In genomic region chr6:12059971-12060370, GRCm38 (mm10) we compare ENCODE assay signal across 23 mouse cellular contexts.
DNase-seq lines count a peak whose midpoint lies in the region; ATAC-seq and TF ChIP-seq lines count a peak whose summit lies in the region.
"Had no signal": no experiment of that assay in that cellular context is flagged by ENCODE, and none has a peak within 500 bp of the region (broad histone marks: within the 10 kb centered on the region; RNA-seq: fewer than 3 reads in every experiment).

No protein-coding gene starts in this region.

- TF ChIP-seq CTCF in liver, embryonic 14.5 days (IDR thresholded peaks at IDR 0.05; ENCODE audit: low read depth) = no peak

- no peaks in the 10 kb centered on the region for H3K36me3 ChIP-seq in liver, embryonic 14.5 days (replicated peaks; ENCODE audit: control insufficient read depth, insufficient read depth, low read depth)
- H3K36me3 ChIP-seq in liver, embryonic 11.5 days (ENCODE audit: control insufficient read depth, insufficient read depth, low read length) = no peaks in the 10 kb centered on the region; the same call in 1 of the 2 replicates
- peaks cover 18% of the 10 kb centered on the region for H3K36me3 ChIP-seq in forebrain, embryonic 10.5 days (replicated peaks)
- H3K36me3 ChIP-seq: midbrain, embryonic 15.5 days had no signal

- no peaks in the 10 kb centered on the region for H3K4me1 ChIP-seq in liver, embryonic 14.5 days (replicated peaks; ENCODE audit: control insufficient read depth in 2 of 2, insufficient read depth in 2 of 2, low read length in 1 of 2)
- no peaks in the 10 kb centered on the region for H3K4me1 ChIP-seq in liver, embryonic 11.5 days (replicated peaks; ENCODE audit: control insufficient read depth, insufficient read depth, low read length)
- H3K4me1 ChIP-seq in forebrain, embryonic 10.5 days = no peaks in the 10 kb centered on the region
- H3K4me1 ChIP-seq: hindbrain, embryonic 10.5 days; hindbrain, embryonic 15.5 days; midbrain, embryonic 10.5 days; midbrain, embryonic 15.5 days had no signal

- no peak overlapping the region for H3K4me2 ChIP-seq in liver, embryonic 14.5 days (ENCODE audit: low read depth)
- no peak overlapping the region for H3K4me2 ChIP-seq in liver, embryonic 11.5 days
- H3K4me2 ChIP-seq: heart, embryonic 13.5 days; hindbrain, embryonic 15.5 days; midbrain, embryonic 15.5 days had no signal

- DNase-seq in liver, embryonic 14.5 days (ENCODE audit: low read depth in 3 of 3, low spot score in 3 of 3) = no peak
- DNase-seq in liver, embryonic 11.5 days (ENCODE audit: low spot score) = no peak
- no peak for DNase-seq in kidney, postnatal 10 days
- DNase-seq in kidney, postnatal 14 days = no peak
- no peak for DNase-seq in forebrain, embryonic 10.5 days (ENCODE audit: extremely low spot score, low spot score)
- DNase-seq: adrenal gland, adult 8-10 months; cerebellum, adult 8-10 months; cerebellum, postnatal 25 days; heart, postnatal 10 days; kidney, adult 9 months; layer of hippocampus, adult 9-11 months; lung, postnatal 36 days; right cerebral cortex, postnatal 4 days; thymus, postnatal 4 days had no signal

- H3K27ac ChIP-seq in liver, embryonic 14.5 days = no peak overlapping the region
- H3K27ac ChIP-seq in liver, embryonic 11.5 days (ENCODE audit: low read depth, low read length) = no peak overlapping the region
- no peak overlapping the region for H3K27ac ChIP-seq in forebrain, embryonic 10.5 days
- H3K27ac ChIP-seq: heart, embryonic 13.5 days; hindbrain, embryonic 10.5 days; hindbrain, embryonic 15.5 days; midbrain, embryonic 10.5 days; midbrain, embryonic 15.5 days had no signal

- WGBS in liver, embryonic 14.5 days (ENCODE audit: insufficient replicate concordance) = 50% methylated on average over 7 of the region's 7 CpGs
- WGBS in liver, embryonic 11.5 days = 77% methylated on average over 7 of the region's 7 CpGs
- 96% methylated on average over 7 of the region's 7 CpGs for WGBS in forebrain, embryonic 10.5 days

- ATAC-seq in liver, embryonic 14.5 days (ENCODE audit: insufficient read depth) = 0 out of 2 replicates have a peak, but pooled peaks have one; percentile 18
- no peak; the same call in 1 of the 2 replicates for ATAC-seq in liver, embryonic 11.5 days (replicated peaks; ENCODE audit: low FRiP score)
- ATAC-seq in granulocyte monocyte progenitor cell, adult 5-6 weeks (replicated peaks; ENCODE audit: poor library complexity, severe bottlenecking) = peak; percentile 79
- ATAC-seq in megakaryocyte progenitor cell, adult 5-6 weeks (replicated peaks; ENCODE audit: poor library complexity) = peak; percentile 63
- ATAC-seq: activated CD4-positive, CD25-positive, alpha-beta regulatory T cell, adult 4 months; forebrain, embryonic 16.5 days; midbrain, embryonic 15.5 days had no signal

- H3K4me3 ChIP-seq in liver, embryonic 14.5 days (ENCODE audit: insufficient read depth in 1 of 2, low read depth in 2 of 2, low read length in 2 of 2) = no peak overlapping the region
- no peak overlapping the region for H3K4me3 ChIP-seq in liver, embryonic 11.5 days (ENCODE audit: low read depth, low read length)
- no peak overlapping the region for H3K4me3 ChIP-seq in forebrain, embryonic 10.5 days
- H3K4me3 ChIP-seq: heart, embryonic 13.5 days; hindbrain, embryonic 10.5 days; hindbrain, embryonic 15.5 days; midbrain, embryonic 10.5 days; midbrain, embryonic 15.5 days had no signal

- H3K27me3 ChIP-seq in liver, embryonic 14.5 days (ENCODE audit: control insufficient read depth, insufficient read depth, low read length) = no peaks in the 10 kb centered on the region
- no peaks in the 10 kb centered on the region for H3K27me3 ChIP-seq in liver, embryonic 11.5 days (replicated peaks; ENCODE audit: control insufficient read depth, insufficient read depth, low read length)
- no peaks in the 10 kb centered on the region for H3K27me3 ChIP-seq in forebrain, embryonic 10.5 days (ENCODE audit: poor library complexity, severe bottlenecking)
- H3K27me3 ChIP-seq: heart, embryonic 13.5 days; hindbrain, embryonic 15.5 days; midbrain, embryonic 15.5 days had no signal

- no peak overlapping the region for H3K9ac ChIP-seq in liver, embryonic 14.5 days (replicated peaks)
- no peak overlapping the region for H3K9ac ChIP-seq in liver, embryonic 11.5 days (ENCODE audit: low read depth, low read length)
- H3K9ac ChIP-seq: heart, embryonic 13.5 days; hindbrain, embryonic 15.5 days; midbrain, embryonic 15.5 days had no signal

- no peaks in the 10 kb centered on the region for H3K9me3 ChIP-seq in liver, embryonic 14.5 days (ENCODE audit: control insufficient read depth, low read length)
- H3K9me3 ChIP-seq in liver, embryonic 11.5 days (ENCODE audit: control insufficient read depth, low read length) = no peaks in the 10 kb centered on the region
- H3K9me3 ChIP-seq in forebrain, embryonic 10.5 days = no peaks in the 10 kb centered on the region
- H3K9me3 ChIP-seq: heart, embryonic 13.5 days; hindbrain, embryonic 10.5 days; hindbrain, embryonic 15.5 days; midbrain, embryonic 10.5 days; midbrain, embryonic 15.5 days had no signal

- TF ChIP-seq EP300 in liver, embryonic 14.5 days (IDR thresholded peaks at IDR 0.05; ENCODE audit: low read depth) = no peak
